Mouse (Mus musculus) right cerebral cortex, postnatal 36 days (tissue): ENCODE data around the gene Sipa1l3.

Experiments
- DNase-seq, 2 experiments: peaks; one replicate each; pipeline ENCODE4 v3.0.0; 2022; ENCODE audit warnings: low spot score in 2 of 2, mixed read lengths in 1 of 2

The Sipa1l3 gene

DNA sequence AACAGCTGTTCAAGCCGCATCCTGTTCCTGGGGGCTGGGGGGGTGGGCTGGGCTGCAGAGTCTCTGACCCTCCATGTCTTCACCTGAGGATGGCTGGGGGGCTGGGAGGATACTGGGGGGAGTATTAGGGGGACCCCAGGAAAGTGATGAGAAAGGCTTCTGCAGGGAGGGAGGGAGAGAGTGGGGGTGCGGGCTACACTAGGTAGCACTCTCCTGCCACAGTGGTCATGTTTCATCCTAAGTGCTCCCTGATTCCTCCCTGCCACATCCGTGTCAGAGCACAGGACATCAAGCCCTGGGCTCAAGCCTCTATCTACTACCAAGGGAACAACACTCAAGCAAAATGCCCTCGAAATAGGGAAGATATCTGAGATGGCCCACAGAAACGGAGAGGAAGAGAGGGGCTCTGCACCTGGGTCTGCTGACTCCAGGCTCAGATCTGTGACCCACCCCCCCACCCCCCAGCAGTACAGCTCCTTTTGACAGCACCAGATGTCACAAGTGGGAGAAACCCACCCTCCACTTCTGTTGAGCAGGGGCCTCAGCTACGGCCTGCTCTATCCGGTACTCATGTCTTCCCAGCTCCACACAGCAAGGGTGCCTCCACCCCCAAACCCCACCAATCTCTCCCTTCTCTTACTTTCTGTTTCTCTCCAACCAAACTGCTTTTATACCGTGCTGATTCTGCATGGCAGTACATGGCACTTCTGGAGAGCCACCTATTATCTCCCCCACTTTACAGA lies 106.4 kb downstream of the Sipa1l3 start:
- DNase-seq, result no peak

DNA sequence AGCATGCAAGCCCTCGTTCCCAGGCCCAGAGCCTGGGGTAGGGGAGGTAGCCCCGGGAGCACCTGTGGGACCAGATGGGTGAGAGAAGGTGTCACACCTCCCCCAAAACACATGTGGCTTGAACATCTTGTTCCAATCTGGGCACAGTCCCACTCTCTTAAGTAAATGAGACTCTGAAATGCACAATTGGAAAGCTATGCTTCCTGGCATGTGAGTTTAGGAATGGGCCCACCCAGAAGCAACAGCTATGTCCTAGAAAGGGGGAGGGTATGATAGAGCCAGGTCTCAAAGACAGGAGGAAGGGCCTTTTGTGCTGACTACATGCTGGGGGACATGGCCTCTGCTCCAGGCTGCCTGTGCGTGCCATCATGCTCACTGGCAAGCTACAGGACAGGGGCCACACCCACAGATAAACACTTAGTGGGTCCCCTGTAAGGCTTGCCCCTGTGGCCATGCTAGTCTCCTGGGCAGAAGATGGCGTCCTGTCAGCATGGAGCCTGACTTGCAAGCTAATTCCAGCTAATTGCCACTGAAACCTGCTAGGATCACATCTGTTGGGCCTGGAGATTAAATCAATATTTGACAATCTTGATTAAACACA lies 107.1 kb downstream of the Sipa1l3 start:
- DNase-seq, result no peak

DNA sequence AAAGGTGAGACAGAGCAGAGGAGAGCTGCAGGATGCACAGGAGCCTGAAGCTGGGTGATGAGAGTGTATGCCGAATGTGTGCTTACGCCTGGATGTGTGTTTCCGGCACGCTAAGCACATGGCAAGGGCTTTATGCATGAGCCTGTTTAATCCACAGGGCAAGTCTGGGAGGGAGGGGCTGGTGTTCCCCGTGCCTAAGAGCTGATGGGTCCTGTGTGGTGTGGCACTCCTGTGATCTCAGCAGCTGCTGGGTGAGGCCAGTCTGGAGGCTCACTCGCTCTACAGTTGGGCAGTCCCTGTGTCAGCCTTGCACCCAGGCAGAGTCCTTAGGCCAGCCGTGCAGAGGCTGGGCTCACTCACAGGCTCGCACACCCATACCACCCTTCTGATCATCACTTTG lies 108.0 kb downstream of the Sipa1l3 start:
- no peak for DNase-seq

DNA sequence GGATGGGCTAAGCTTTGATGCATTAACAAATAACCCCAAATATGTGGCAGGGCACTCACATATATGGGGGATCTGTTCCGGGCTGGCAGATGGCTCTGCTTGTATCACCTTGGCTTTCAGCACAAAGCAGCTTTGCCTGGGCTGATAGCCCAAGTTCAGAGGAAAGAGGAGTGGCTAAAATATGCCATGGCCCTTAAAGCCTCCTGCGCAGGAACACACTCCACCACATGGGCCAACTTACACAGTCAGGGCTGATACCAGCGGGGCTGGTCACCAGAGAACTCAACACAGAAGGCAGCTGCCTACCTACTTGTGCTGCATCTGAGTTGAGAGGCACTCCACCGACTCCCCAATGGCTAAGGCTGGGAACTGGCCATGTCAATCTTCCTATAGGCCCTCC lies 111.6 kb downstream of the Sipa1l3 start:
- no peak for DNase-seq

DNA sequence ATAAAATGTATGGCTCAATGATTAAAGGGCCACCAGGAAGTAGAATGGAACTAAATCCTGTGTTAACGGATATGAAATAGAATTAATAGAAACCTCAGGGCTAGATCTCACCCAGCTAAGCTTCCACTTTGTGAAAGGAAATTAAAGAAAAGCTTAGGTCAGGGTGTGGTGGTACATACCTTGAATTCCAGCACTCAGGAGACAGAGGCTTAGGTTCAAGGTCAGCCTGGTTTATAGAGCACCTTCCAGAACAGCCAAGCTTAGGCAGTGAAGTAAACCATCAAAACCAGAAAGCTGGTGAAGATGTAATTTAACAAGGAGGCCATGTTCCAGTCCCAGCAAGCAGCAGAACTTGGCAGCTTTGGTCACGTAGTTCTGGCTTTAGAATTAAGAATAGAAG lies 114.3 kb downstream of the Sipa1l3 start:
- DNase-seq, result no peak

DNA sequence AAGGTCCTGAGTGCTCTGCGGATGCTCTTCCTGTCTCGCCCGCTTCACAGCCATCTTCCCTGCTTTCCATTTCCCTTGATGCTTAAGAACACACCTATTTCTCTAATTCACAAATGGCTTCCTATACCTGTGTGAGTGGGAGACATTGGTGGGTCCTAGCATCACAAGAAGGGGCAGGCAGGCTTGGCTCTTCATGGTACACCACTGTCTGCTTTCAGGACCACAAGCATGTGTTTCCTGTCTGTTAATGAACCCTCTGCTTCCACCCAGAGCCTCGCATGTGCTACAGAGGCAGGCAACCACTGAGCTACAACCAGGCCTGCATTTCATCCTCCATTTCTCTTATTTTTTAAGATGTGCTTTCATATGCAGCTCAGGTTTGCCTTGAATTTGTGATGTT lies 116.4 kb downstream of the Sipa1l3 start:
- DNase-seq, result no peak

DNA sequence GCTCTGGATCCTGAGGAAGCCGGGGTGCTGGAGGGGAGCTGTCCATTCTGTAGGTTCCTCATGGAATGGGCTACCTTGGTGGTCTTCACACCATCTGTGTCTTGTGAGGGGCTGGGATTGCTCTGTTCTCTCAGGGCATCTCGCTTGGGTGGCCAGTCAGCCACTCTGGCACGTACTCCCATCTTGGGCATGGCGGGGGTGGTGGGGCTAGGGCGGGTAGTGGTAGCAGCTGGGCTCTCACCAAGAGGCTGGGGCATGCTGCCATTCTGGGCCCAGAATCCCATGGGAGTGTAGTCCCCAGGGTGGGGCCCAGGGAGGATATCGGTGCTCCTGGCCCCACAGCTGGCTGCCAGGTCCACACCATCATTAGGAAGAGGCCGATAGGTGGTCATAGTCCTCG lies 118.0 kb downstream of the Sipa1l3 start:
- DNase-seq, result no peak

DNA sequence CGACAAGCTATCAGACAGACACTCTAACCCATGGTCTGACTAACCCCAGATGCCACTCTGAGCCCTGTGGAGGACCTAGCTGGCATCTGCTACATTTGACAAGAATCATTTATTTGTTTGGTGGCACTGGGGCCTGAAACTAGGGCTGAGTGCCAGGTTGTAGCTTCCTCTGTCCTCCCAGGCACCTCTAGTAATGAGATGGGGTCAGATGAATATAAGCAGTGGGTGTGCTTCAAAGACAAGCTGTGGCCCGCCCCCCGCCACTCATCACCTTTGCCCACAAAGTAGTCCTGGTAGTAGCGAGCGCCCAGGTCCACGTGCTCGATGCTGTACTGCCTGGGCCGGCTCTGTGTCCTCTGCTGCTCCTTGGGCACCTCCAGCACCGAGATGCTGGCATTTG lies 119.4 kb downstream of the Sipa1l3 start:
- DNase-seq, result no peak

DNA sequence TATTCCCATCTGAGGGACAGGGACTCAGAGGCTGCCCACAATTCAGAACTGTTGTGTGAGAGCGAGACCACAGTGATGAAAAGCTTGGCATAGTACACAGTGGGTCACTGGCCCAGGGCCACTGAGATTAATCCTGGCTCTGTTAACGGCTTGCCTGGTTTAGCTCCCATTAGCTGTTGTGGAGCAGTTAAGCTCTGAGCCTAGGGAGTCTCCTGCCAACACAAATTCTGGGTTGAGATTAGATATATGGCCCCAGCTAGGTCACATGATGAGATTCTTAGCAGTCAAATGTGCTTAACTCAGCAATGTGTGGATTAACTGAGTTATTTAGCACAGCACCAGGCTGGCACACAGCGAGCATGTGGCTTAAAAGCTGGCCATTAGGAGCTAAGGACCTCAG lies 121.0 kb downstream of the Sipa1l3 start:
- DNase-seq, result no peak

DNA sequence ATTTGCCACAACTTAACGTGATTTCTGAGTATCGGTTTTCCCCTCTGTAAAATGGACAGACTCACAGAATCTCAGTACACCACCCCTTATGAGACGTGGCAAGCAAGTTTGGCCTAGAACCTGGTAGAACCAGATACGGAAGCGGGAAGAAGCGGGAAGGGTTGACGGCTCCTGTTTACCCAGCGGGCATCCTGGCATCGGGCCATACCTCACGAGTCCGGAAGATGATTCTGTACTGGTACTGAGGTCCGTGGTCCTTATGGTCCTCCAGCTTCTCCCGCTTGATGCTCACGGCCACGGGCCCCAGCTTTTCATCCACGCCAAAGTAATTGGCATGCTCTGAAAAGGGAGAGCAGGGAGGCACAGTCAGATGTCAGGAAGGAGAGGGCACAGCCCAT lies 121.5 kb downstream of the Sipa1l3 start:
- no peak for DNase-seq

DNA sequence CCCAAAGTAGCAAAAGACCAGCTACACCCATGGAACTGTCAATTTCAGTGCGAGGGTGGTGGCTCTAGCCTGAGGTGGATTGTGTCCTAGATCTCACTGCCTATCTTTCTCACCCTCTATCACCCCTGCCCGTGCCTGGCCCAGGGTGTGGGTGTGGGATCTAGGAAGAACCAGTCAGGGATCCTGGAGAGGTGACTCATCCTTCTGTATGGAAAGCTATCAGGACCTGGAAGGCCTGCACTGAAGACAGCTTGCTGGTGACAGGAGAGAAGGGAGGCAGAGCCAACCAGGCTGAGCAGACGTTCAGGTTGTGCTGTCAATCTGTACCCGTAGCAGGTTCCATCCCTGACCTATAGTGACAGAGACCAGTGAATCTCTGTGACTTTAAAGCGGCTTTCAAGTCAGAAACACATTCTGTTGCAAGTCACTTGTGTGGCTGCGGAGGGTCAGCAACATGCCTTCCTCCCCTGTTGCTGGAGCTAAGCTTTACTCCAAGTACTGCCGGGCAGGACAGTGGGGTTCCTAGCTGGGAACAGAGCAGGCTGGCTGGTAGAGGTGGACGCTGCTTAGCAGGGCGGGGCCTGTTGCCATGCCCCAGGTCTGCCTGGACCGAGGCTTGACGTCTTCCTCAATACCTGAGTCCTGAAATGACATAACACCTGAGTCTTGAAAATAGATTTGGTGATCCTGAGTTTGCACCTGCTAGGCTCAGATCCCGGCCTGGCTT lies 122.1 kb downstream of the Sipa1l3 start:
- DNase-seq, result no peak

DNA sequence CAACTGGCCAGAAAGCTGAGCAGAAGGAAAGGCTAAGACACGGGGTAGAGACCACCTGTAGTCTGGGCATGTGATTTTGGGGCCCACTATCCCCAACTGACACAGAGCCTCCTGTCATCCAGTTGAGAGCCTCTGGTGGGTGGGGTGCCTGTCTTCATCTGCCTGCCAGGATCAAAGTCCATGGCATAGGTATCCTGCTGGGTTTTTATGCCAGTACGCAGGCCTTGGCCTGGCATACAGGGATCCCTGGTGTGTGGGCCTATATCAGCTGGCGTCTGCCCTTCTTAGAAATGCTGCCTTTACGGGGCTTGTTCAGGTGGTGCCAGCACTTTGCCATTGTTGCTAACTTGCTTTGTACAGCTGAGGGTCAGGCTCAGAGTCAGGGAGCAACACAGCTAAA lies 123.3 kb downstream of the Sipa1l3 start:
- DNase-seq, result no peak

DNA sequence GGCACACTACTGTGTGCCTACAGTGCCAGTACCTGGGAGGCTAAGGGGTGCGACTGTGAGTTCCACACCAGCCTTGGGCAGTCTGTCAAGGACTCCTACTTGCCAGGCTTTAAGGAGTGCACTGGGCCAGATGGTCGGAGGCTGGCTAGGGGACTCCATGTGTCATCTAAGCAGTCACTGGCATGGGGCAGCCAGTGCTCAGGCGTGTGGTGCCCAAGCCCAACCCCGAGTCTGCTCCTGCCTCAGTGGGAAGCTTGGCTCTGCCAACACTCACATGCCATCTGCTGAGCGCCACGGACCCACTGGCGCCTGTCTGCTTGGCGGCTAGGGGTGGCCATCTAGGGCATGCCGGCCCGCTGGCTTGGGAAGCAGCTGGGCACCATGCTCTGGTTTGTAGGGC lies 125.1 kb downstream of the Sipa1l3 start:
- no peak for DNase-seq

DNA sequence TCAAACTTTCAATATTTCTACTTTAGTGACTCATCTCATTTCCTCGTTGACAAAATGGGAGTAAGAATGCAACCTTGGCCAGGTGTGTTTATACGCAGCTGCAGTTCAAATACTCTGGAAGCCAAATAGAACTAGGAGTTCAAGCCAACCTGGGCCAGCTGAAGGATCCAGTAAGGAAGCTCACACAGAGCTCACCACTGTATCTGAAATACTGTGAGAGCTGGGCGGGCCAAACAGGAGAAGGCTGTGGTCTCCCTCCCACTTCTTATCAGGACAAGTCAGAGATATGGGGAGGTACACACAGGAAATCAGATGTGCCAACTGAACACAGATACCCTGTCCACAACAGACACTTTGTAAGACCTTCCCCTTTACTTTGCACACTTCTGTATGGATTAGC lies 125.6 kb downstream of the Sipa1l3 start:
- no peak for DNase-seq

DNA sequence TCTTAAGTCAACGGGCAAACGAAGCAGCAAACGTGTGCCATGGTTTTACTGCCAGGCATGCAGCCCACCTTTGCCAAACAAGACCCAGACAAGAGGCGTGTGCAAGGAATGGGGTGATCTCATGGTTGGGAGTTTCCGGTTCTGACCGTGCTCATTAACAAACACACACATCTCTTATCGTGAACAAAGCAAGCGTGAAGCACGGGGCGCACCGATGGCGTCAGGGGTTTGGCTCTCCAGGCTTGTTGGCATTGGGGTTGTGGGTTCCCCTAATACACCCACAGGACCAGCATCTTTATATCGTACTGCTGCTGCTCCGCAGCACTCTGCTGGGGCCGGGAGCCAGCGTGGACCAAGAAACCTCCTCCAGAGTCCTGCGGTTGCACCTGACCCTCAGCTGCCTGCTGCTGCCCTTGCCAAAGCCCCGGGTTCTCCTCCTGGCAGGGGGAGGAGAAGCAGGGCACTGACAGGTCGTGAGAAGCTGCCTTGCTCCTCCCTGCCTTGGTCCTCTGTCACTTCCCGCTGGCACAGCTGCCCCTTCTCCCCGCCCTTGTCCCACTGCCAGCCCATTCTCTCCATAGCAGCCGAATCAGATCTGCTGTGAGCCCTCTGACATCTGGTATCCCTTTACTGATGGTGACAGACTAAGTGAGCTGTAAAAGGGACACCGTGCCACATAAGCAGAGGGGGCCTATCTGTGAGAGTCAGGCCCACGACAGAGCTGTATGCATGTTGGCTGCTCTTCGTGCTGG lies 126.5 kb downstream of the Sipa1l3 start:
- DNase-seq, result no peak

DNA sequence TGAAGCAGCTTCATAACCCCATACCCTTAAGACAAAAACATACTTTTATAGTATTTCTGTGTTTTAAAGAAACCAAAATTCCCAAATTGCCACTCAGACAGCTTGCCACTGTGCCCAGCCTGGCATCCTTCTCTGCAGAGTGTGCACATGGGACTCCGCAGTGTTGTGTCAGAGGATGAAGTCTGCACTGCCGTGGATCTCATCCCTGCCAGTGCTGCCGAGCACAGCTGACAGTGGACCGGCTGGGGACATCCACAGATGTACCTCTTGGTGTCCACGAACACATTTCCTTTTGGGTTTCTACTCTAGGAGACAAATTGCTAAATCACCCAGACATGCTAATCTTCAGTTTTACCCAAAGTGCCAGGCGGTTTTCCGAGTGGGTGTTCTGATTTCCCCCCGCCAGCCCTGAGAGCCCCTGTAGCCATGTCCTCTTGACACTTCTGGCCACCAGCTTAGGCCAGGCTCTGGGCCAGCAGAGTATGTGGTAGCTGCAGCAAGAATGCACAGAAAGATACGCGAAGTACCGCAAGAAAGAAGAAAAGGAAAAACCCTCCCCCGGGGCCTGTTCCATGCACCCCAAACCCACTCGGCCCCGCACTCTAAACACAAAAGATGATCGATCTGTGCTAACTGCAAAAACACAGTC lies 127.2 kb downstream of the Sipa1l3 start:
- DNase-seq, result no peak

DNA sequence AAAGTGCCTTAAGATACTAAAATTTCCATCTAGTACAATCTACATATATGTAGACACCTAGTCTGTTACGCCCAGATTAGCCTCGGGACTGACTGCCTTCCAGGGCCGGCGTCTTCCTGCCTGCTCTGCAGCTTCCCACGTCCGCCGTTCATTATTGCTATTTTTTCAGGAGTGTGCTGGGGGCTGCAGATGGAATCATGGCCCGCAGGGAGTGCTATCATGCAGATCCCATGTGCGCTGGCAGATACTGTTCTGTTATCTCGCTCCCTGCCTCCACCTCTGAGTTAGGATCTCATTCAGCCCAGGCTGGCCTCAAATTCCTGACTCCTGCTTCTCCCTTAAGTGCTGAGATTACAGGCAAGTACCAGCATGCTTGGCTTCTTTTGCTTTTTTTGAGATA lies 128.2 kb downstream of the Sipa1l3 start:
- DNase-seq, result no peak

DNA sequence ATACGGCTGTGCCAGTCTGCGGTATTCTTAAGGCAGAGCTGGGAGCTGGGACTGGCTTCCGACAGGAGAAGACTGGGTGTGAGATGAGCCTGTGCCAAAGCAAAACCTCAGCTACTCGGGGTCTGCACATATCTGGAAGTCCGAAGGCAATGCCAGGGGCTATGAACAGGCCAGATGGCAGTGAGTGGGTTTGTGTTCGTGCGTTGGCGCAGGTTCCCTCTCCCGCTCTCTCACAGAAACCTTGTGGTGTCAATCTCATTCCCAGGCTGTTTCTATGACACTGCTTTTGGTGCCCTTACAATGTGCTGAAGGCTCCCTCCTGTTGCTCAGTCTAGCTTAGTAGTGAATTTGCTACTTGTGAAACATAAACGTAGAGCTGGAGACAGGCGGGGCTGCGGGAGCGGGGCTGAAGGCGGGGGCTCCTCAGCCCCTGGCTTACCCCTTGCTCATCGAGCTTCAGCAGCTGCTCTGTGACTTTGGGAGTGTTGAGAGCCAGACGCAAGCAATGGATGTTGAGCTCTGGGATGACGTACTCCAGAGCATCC lies 130.8 kb downstream of the Sipa1l3 start:
- peak; percentile 18 to 33 for DNase-seq

DNA sequence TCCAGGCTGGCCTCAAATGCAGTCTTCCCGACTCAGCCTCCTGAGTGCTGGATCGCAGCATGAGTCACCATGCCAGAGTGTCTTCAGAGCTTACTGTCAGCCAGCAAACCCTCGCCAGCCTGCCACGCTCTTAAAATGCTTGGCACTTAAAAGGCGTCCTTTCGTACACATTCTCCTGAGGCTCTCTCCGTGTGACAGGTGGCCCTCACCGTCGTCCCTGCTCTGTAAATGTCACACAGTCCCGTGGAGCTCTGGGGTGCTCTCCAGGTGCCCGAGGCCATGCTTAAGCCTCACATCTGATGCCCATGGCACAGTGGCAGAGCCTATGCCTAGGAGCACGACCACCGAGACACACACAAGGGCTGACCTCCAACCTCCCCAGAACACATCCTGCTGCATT lies 132.1 kb downstream of the Sipa1l3 start:
- DNase-seq, result no peak

DNA sequence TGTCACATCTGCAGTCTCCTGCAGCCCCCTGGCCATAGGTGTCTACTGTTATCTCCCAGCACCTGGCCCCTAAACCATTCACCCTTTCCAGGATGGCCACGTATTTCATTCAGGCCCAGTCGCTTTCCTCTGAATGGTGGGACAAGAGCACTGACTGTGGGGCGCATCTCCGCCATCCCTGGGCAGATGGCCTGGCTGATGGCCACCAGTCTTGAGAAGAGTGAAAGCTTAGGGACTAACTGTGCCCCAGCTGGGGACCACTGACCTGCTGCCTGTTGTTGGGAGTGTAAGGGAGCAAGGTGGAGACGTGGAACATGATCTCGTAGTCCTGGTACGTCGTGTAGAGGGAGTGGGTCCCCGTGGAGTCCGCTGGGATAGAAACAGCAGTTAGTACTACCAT lies 132.7 kb downstream of the Sipa1l3 start:
- DNase-seq, result no peak

DNA sequence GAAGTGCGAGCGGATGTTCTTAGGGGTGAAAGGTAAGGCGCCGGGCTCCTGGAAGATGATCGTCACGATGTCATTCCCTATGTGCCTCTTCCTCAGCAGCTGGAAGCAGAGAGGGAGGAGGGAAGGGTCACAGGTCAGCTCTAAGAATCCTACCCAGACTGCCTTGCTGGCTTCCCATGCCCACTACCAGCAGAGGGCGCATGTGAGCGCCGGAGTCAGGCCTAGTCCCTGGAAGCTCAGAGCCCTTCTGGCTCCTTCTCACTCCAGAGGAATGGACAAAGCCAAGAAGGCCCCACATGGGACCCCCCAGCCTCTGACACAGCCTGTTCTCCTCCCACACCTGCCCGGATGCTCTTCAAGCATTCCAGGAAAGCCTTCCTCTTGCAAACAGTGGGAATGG lies 135.2 kb downstream of the Sipa1l3 start:
- DNase-seq, result peak; percentile 39 to 49
